Mouse (Mus musculus) regulatory T cell (primary cell): ENCODE results near the gene Hoxa3.

Experiments used
- in situ Hi-C: fragments of 300-600 bp; cut with MboI, MseI; formaldehyde crosslinking; loops from one replicate; pipeline ENCODE4 v1.15.1; 2025; ENCODE audit warnings: high pct_unique_total_duplicates

Gene Hoxa3

DNA sequence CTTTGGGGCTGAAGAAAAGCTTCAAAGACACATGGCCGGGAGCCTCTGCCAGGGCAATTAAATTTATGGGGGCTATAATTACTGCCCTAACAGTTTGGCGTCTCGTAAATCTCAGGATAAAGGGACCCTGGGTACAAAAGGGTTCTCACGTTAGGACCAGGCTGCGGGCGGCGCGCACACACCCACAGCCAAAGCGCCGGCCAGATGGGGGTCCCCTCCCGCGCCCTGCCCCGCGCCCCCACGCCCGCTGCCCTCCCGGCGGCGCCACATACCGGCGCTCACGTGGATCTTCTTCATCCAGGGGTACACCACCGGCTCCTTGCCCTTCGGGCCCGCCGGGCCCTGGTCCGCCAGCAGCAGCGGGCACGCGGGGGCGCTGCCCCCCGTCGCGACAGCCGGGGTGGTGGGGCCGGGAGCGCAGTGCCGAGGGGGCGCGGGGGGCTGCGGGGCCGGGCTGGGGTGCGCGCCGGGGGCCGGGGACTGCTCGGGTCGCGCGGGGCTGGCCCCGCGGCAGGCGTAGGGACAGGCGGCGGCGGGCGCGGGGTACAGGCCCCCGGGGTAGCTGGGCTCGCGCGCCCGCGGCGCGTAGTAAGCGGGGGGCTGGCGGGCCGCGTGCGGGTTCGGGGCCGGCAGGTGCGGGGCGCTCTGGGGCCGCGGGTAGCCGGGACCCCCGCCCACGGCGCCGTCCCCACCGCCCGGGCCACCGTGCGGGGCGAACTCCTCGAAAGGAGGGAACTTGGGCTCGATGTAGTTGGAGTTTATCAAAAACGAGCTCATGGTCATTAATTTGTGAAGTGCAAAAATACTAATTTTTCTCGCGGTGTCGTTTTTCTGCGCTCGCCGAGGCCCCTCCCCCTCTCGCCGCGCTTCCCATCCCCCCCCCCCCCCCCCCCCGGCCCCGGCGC lies 22.0 kb downstream of the Hoxa3 start, which contains the start of gene Hoxa4:
Gene Hoxa4 (minus strand): TSS at position 848 of the 905 bp plus-strand sequence.
- in situ Hi-C loops, result no loop called here

DNA sequence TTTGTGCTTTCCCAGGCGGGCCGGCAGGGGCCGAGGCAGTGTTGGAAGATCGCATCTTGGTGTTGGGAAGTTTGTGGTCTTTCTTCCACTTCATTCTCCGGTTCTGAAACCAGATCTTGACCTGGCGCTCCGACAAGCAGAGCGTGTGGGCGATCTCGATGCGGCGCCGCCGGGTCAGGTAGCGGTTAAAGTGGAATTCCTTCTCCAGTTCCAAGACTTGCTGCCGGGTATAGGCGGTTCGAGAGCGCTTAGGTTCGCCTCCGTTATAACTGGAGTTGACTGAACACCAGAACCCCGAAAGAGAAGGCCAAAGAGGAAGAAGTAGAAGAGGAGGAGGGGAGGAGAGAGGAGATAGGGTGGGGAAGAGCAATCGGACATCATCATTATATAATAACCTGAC lies 22.7 kb downstream of the Hoxa3 start:
- in situ Hi-C loops, result no loop called here

DNA sequence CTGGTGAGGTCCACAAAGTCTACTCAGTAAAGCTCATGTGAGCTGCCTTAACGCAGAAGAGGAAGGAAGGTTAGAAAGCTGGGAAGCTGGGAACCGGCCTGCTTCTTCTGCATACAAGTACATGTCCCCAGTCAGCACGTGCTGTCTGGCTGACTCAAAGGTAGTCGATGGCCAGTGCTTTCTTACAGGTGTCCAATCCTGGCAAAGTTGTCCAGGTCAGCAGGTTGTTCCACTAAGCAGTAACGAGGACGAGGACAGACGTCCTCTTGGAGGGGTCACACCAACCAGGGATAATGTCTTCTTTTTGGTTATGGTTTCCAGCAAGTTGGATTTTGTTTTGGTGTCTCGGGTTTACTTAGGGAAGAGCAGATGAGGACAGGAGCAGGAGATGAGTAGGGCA lies 23.2 kb downstream of the Hoxa3 start:
- in situ Hi-C loops, result no loop called here

DNA sequence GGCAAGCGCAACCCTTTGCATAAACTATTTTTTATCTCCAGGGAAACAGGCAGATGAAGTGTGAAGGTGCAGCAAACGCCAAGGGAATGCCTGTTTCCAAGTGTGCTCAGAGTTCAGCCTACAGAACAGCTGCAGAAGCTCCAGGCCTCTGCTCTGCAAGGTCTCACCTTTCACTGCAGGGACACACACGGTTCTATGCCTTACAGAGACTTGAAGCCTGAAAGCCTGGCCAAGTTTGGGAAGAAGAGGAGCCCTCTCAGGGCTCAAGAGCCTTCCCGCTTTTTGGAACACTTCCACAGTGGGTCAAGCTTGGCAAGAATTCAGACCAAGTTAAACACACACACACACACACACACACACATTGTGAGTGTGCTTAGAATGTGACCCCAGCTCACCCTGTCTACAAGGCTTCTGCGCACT lies 24.0 kb downstream of the Hoxa3 start:
- in situ Hi-C loops, result no loop called here

DNA sequence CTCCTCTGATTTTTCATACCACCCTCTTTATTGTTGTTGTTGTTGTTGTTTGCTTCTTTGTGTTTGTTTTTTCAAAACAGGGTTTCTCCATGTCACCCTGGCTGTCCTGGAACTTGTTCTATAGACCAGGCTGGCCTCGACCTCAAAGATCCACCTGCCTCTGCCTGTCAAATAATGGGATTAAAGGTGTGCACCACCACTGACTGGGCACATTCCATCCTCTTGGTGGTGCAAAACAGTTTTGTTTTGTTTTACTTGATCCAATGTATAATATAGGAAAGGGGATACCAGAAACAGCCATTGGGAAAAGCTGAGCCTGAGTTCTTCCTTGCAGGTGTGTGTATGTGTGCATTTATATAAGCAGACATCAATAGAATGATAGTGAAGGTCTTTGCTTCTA lies 26.6 kb downstream of the Hoxa3 start:
- in situ Hi-C loops, result no loop called here

DNA sequence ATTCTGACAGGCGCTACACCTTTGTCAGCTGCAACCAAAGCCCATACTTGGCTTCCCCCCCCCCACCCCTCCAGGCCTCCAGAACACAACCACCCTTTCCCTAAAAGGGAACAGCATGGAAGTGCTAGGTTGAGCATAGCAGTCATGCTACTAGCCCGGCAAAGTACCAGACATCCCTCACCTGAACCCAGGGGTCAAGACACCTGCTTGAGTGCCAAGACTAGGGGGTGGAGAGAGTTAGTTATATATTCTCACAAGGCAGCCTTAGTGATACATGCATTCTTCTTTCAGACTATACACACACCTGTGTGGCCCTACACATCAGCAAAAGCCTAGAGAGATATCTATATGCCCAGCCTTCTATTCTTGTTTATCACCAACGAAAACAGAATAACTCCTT lies 27.3 kb downstream of the Hoxa3 start:
- in situ Hi-C loops, result no loop called here

DNA sequence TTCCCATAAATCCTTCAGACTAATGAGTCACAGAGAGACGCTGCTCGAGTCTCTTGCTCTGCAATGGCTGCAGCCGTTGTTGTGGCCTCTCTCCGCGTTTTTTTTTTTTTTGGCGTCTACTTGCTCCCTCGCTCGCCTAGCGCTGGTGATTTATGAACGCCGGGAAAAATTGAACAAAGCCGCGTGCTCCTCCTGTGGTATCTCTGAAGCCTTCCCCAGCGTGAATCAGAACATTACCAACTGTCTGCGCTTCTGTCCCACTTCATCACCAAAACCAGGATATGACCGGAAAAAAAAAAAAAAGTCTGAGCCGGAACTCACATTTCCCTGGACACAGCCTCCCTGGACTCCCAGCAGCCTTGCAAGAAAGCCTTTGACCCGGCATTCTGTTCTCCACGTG lies 27.9 kb downstream of the Hoxa3 start:
- in situ Hi-C loops, result no loop called here

DNA sequence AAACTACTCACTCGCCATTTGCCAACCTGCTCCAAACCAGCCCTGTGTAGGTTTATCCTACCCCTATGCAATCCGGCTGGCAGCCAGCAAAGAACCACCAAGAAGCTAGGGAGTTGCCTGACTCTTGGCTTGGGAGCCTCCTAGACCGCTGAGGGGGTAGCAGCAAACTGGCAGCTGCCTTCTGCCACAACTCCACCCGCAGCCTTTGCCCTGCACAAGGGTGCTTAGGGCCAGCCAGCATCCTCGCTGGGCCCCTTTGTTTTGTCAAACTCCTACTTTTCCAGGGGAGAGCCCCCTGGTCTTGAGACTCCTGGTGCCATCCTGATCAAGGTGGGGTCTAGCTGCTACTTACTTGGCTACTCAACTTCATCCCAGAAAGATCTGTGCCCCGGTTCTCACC lies 28.5 kb downstream of the Hoxa3 start:
- in situ Hi-C loops, result no loop called here

DNA sequence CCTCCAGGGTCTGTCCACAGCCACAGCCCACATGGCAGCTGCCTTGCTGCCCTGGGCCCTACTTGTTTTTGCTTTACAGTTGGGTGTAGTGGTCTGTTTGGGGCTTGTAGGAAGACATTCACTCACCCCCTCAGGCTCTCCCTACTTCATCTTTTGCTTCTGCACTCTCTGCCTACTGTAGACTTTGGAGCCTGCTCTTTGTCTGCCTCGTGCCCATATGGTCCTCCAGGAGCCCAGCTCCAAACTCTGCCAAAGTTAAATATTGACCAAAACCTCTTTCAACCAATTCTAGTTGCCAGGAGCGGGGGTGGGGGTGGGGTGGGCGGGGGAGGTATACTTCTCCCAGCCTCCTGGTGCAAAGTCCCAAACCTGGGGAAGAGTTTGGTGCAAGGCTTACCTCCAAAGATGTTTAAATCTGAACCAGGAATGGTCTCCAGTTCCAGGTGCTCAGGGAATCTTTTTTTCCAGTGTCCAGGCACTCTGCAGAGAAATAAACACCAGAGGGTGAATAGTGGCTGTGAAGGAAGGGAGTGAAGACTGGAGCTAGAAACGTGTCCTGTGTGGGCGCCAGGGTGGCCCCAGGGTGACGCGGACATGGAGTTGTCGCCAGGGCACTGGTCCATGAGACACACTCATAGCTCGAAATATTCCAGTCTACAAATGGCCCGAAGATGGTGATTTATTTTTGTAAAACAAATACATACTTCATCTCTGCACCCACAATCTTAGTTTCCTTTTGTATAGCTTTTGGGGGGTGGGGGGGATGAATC lies 29.6 kb downstream of the Hoxa3 start:
- in situ Hi-C loops, result no loop called here

DNA sequence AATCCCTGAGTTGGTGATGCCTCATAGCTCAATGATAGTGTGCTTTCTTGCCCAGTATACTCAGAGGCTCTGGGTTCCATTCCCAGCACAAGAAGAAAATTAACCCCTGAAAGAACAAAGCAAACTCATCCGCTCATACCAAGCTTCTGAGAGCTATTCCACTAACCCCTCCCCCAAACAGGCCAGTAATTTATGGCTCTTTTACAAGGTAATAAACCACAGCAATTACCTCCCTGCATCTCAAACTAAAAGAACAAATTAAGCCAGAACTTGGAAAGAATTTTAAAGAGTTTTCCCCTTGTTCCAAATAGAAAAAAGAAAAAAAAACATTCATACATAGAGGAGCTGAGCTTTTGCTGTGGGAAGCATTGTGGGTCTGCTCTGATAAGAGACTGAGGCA lies 30.3 kb downstream of the Hoxa3 start:
- in situ Hi-C loops, result no loop called here

DNA sequence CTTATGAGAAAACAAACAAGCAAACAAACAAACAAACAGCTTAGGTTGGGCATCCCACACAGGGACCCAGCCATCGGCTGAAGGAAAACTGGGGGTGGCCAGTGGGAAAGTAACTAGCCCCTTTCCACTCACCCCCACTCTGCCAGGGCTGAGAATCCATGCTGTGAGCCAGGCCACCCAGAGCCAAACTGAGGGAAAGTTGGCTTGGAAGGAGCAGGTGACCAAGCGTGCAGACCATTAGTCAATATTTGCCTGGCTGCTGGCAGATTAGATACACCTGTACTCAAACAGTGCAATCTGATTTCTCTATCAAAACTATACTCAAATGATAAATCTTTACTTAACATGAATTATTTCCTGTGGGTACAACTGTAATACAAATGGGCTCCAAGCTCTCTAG lies 31.1 kb downstream of the Hoxa3 start:
- in situ Hi-C loops, result no loop called here

DNA sequence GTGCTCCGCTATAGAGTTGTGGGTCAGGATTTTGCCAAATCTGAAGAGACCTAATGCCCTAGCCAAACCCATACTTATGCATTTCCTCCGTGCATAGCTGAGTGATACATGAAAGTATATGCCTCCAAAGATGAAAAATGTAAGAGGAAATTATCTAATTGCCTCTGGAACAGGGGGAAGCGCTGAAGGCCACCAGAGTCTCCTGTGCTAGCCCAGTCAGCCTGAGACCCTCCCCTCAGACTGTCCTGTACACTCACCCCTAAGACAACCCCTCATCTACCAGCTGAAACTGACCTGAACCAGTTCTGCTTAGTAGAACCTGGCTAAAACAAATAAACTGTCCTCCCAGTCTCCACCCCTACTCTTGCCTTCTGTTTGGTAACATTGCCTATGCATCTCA lies 32.4 kb downstream of the Hoxa3 start:
- in situ Hi-C loops, result no loop called here

DNA sequence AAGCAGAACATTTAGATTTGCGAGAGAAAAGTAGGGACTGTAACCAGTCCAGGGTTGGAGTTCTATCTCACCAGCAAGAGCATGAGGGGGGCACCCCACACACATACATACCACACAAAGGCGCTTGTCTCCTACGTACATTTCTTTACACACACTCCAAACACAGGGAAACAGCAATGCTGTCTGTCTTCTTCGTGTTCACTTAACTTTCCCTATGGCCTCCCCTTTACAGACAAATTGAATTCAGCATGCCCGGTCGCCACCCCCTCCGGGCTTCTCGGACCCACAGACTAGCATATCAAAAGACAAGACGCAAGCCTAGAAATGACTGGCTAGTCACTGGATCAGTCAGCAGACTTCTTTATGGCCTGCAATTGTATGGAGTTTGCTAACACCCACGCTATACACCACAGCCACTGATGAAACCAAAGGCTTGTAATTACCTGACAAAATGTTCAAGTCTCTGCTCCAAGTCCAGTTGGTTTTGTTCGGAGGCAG lies 32.9 kb downstream of the Hoxa3 start:
- in situ Hi-C loops, result no loop called here

DNA sequence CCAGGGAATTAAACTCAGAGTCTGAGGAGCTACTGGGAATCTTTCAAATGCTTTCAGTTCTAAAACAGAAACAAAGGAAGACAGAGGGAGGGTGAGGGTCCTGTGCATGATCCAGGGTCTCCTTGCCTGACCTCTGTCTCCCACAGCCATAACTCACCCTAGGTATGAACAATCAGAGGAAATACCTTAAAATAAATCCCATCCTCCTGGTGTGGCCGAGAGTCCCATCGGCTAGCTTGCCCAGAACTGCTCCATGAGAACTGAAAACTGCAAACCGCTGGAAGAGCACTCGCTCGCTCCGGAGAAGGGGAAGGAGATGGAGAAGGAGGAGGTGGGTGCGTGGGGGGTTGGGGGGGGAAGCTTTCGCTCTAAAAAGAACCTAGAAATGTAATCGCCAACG lies 33.4 kb downstream of the Hoxa3 start:
- in situ Hi-C loops, result no loop called here

DNA sequence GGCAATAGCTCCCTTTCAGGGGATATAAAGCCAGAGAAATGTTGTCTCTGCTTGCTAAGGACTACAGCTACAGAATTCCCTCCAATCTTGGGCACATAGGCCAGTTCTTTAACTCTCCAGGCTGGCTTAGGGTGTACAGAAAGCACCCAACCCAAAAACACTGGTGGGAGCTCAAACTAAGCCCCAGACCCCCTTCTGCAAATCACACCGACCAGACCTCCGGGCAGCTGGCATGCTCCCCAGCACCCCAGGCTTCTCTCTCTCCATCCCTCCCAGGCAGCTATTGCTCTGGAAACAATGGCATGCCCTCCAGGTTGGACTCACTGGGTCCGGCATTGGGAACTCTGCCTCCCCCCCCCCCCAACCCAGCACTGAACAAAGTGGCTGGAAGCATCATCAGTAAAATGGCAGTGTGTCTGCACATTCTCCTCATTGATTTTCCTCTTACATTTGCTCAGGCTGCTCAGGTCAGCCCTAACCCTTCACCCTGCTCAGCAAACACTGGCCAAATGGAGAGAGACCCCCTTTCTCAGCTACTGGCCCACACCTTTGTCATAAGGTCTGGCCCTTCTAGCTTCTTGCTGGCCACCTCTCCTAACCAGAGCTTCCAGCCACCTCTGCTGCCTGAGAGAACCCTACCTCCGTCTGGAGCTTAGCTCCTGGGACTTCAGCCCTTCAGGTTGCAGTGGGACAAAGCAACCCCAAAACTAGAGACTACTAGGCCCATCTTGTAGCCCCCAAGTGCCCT lies 34.0 kb downstream of the Hoxa3 start:
- in situ Hi-C loops, result no loop called here

DNA sequence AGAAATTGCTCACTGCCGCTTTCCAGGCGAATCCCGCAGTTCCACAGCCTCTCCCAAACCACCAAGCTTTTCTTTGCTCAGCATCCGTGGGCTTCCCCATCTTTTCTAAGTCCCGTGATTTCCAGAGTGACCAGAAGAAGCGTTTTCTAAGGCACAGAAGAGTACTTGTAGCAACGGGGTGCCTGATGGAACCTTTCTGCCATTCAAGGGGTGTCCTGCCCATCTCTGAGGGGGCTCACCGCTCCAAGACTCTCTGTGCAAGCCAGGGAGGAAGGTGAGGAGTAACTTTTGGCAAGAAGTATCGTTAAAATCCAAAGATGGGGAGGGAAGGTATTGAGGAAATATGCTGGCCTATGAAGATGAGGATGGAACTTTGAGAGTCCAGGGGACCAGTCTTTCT lies 35.3 kb downstream of the Hoxa3 start:
- in situ Hi-C loops, result no loop called here

DNA sequence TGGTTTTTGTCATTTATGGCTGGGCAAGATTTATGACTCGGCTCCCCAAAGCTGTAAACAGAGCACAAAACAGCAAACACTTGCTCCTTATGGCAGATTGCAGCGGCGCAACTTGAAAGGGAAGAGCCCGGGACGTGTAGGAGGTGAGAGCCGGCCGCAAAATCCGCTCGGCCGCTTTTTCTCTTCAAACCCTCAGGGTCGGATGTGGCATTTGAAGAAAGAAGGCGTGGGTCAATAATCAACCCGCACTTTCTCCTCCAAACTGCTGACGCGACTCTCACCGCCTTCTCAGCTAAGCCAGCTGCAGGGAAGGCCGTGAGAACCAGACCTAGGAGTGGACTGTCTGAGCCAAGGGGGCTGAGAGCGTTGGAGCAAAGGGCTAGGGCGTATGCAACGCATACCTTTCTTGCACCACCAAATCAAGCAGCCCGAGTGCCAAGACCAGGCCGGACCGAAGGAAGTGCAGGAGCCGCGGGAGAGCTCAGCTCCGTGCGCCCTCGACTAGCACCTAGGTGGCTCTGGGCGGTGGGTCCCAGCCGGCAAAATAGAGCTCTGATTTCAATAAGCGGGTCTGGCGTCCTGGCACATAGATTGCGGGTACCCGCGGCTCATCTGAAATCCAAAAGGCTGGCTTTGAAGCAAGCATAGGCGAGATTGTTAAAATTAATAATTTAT lies 35.9 kb downstream of the Hoxa3 start, which contains the start of gene 5730596B20Rik:
Gene 5730596B20Rik (plus strand): TSS at position 438 of the 675 bp plus-strand sequence.
- in situ Hi-C loops, result no loop called here

DNA sequence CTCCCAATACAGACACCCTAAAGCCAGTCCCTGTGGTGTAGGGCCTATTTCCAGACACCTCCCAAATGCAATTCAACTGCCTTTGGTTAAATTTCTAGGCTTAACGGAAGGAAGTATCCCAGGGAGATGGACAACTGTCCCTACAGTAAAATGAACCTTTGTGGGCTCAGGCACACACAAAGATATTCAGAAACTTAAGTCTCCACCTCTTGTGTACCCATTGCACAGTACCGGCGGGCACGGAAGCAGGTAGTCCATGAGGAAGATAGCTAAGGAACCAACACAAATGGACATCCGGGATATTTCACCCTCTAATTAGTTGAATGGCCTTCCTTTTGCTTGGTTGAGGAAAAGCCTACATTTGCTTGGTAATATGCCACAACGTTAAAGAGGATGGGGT lies 36.7 kb downstream of the Hoxa3 start:
- in situ Hi-C loops, result no loop called here

DNA sequence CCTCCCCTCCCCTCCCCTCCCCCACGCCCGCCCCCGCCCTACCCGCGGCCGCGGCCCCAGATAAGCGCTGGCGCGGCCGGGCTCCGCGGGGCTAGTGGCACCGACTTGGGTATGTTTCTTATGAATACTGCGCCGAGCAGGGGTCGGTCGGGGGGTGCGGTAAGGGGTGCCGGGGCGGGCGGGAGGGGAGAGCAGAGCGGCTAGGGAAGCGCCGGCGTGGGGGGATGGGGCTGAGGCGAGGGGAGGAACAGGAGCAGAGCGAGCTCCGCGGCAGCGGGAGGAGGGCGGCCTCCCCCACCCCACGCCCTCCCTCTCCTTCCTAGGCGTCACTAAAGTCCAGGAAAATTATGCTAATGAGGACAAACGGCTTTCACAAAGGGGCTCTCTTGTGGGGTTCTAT lies 37.3 kb downstream of the Hoxa3 start:
- in situ Hi-C loops, result no loop called here

DNA sequence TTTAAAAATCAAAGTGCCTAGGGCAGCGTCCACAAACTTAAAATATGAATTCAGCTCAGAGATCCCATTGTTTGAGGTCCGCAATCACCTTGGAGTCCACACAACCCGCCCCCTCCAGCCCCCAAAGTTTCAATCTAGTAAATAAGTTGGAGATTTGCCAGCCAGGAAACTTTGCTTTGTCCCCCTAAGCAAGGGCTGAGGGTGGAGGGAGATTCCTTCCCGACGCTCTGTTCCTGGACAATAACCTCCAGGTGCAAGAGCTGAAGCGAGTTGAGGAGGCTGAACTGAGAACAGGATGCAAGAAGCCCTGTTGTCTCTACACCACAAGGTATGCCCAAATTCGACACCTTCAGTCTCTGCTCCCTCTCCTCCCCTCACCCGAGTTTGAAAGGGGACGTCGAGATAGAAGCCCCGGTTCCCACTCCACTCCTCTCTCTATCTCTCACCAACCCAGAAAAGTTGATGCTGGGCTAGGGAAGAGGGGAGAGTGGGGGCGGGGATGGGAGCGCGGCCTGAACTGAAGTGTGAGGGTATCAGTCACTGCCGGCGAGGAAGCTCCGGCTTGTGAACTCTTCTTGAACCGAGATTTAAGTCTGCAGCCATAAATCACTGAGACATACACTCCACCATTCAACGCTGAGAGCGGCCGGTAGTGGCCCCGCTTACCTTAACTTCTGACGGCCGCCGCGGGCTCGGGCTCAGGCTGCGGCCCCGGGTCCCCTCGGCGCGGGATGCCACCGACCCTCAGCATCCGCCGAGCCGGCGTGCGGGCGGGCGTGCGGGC lies 38.0 kb downstream of the Hoxa3 start:
- in situ Hi-C loops, result no loop called here

DNA sequence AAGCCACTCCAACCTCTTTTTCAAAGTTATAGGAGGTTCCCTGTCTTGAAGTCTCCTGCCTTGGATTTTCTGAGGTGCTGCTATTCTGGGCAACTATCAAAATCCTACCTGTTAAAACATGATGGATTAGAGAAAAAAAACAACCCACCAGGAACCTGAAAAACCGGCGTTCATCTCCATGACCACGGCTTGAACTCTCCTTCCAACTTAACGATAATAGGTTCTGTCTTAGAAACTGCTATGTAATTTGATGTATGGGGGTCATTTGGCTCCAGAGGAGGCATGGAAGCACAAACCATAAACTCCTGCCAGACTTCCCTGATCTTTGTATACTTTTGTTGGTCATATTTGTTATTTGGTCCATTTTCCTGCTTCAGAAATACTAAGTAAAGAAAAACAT lies 39.5 kb downstream of the Hoxa3 start:
- in situ Hi-C loops, result no loop called here
